Mouse (Mus musculus): ENCODE data around the gene Rnf207. TPM values are rescaled to one million over a fixed set of nuclear protein-coding genes. Genes with fewer than 3 reads are reported as not detected.

Rnf207 gene
- polyA plus RNA-seq, 1 experiment from 2014 or later, result 0.36 TPM

DNA sequence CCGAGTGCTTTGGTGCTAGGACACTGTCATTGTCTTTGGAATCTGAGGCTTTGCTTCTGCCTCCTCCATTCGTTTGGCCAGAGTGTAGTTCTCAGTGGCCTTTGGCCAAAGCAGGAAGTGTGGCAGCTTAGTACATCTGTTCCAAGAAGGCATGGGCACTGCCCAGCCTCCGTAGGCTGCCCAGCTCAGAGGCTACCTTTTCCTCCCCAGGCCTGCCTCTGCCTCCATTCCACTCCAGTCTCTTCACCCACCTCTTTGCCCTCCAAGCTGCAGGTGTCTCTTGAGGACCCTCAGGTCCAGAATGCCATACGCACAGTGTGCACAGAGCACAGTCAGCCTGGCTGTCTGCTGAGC is 54.6 kb downstream of the Rnf207 start:
- WGBS, result 42% methylated on average over 4 of the region's 4 CpGs
- Histone ChIP-seq H3K4me3 (ENCODE audit: low read depth, low read length) (no peak overlapping the region), H3K4me2 (0 out of 2 replicates have a peak overlapping the region, but pooled peaks have one; percentile 20), H3K4me1 (ENCODE audit: insufficient read depth) (peaks cover 9% of the 10 kb centered on the region; the same call in 1 of the 2 replicates), H3K27me3 (ENCODE audit: insufficient read depth, low read length) (no peaks in the 10 kb centered on the region), H3K9ac (no peak overlapping the region), H3K9me3 (ENCODE audit: low read depth, low read length) (no peaks in the 10 kb centered on the region), H3K36me3 (ENCODE audit: insufficient read depth) (0 out of 2 replicates have a peak, but pooled peaks cover 5% of the 10 kb centered on the region), H3K27ac (ENCODE audit: low read depth) (no peak overlapping the region)
- no peak; the same call in 1 of the 2 replicates for ATAC-seq (ENCODE audit: insufficient read depth)
- no peak for TF ChIP-seq CTCF (IDR thresholded peaks at IDR 0.05; ENCODE audit: low read depth)
- no peak for DNase-seq

DNA sequence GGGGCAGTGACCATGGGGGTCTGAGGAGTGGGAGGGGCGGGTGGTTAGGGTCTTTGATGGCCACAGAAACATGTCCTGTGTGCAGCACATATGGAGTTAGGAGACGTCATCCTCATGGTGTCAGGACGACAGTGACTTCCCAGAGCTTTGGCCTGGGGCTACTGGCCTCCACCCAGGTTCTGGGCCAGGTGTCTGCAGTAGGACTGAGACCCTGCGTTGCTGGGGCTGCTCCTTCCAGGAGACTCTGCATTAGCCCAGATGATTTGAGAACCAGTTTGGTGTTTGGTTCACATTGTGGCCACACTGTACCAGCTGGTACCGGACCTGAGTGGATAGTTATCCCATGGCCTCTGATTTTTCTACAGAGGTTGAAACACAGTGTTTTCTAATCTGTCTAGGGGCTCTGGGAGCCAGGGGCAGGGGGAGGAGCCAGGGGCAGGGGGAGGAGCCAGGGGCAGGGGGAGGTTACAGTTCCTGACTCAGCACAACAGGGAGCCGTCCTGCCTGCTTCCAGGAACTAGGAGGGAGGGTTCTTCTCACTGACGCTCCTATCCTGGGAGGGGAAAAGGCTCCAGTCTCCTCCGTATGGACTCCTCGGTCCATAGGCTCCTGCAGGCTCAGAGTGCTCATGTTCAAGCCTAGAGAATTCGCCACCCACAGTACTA is 55.1 kb downstream of the Rnf207 start:
- Histone ChIP-seq H3K4me3 (ENCODE audit: low read depth, low read length) (no peak overlapping the region), H3K36me3 (ENCODE audit: insufficient read depth) (0 out of 2 replicates have a peak, but pooled peaks cover 5% of the 10 kb centered on the region), H3K27me3 (ENCODE audit: insufficient read depth, low read length) (no peaks in the 10 kb centered on the region), H3K9me3 (ENCODE audit: low read depth, low read length) (no peaks in the 10 kb centered on the region), H3K4me2 (0 out of 2 replicates have a peak overlapping the region, but pooled peaks have one; percentile 20), H3K4me1 (ENCODE audit: insufficient read depth) (peaks cover 9% of the 10 kb centered on the region; the same call in 1 of the 2 replicates), H3K27ac (ENCODE audit: low read depth) (no peak overlapping the region), H3K9ac (no peak overlapping the region)
- WGBS, result 31% methylated on average over 10 of the region's 10 CpGs
- peak; percentile 73 for ATAC-seq (ENCODE audit: insufficient read depth)
- no peak for TF ChIP-seq CTCF (IDR thresholded peaks at IDR 0.05; ENCODE audit: low read depth)
- peak; percentile 71 for DNase-seq

DNA sequence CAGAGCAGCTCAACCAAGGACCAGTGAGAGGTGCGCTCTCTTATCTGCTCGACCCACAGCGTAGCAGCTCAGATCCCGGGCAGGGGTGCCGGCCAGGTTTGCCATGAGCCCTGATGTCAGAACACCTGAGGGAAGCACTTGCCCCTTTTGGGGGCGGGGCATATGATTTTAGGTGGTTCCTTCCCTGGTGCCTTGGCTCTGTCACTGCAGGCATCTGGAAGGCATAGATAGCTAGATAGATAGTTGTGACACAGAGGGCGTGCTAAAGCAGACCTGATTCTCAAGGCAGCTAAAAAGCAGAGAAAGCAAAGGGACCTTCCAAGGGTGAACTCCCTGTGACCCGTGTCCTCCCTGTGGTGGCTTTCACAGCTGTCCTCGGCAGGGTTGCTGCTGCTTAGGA is 55.7 kb downstream of the Rnf207 start:
- WGBS, result 57% methylated on average over 9 of the region's 9 CpGs
- H3K9ac ChIP-seq, result no peak overlapping the region

DNA sequence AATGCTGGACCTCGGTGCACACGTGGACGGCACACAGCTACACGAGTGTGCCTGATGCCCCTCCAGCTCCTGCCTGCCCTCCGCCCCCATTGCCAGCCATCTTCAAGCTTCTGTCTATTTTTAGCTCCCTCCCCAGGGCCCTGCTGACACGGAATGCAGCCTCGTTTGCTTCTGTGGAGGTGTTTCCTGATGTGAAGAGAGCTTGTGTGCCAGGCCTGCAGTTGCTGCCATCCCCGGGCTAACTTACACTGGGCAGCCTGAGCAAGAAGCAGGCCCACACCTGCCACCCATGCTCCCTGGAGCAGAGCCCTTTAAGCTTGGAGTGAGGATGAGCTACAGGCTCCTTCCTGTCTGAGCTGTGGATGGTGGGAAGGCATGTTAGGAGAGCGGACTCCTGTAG is 56.6 kb downstream of the Rnf207 start:
- Histone ChIP-seq H3K36me3 (ENCODE audit: insufficient read depth) (0 out of 2 replicates have a peak, but pooled peaks cover 5% of the 10 kb centered on the region), H3K9me3 (ENCODE audit: low read depth, low read length) (no peaks in the 10 kb centered on the region), H3K4me1 (ENCODE audit: insufficient read depth) (no peaks in the 10 kb centered on the region; the same call in 1 of the 2 replicates), H3K4me2 (no peak overlapping the region), H3K27me3 (ENCODE audit: insufficient read depth, low read length) (no peaks in the 10 kb centered on the region), H3K9ac (no peak overlapping the region), H3K27ac (ENCODE audit: low read depth) (peak overlapping the region; percentile 37; the same call in 1 of the 2 replicates), H3K4me3 (ENCODE audit: low read depth, low read length) (no peak overlapping the region)
- DNase-seq (no peak), ATAC-seq (ENCODE audit: insufficient read depth) (no peak)
- TF ChIP-seq CTCF (IDR thresholded peaks at IDR 0.05; ENCODE audit: low read depth), result no peak
- whole genome bisulfite sequencing, result 45% methylated on average over 9 of the region's 9 CpGs

More for the DNA sequence above, 55.7 kb downstream of the Rnf207 start:
- TF ChIP-seq CTCF (IDR thresholded peaks at IDR 0.05; ENCODE audit: low read depth), result no peak
- H3K4me3 ChIP-seq (ENCODE audit: low read depth, low read length), result no peak overlapping the region
- H3K9me3 ChIP-seq (ENCODE audit: low read depth, low read length), result no peaks in the 10 kb centered on the region
- peak overlapping the region; percentile 37 for H3K27ac ChIP-seq (ENCODE audit: low read depth)
- H3K27me3 ChIP-seq (ENCODE audit: insufficient read depth, low read length), result no peaks in the 10 kb centered on the region
- no peak for ATAC-seq (ENCODE audit: insufficient read depth)
- no peak for DNase-seq
- H3K4me1 ChIP-seq (ENCODE audit: insufficient read depth), result peaks cover 8% of the 10 kb centered on the region; the same call in 1 of the 2 replicates
- H3K4me2 ChIP-seq, result no peak overlapping the region
- 0 out of 2 replicates have a peak, but pooled peaks cover 5% of the 10 kb centered on the region for H3K36me3 ChIP-seq (ENCODE audit: insufficient read depth)

DNA sequence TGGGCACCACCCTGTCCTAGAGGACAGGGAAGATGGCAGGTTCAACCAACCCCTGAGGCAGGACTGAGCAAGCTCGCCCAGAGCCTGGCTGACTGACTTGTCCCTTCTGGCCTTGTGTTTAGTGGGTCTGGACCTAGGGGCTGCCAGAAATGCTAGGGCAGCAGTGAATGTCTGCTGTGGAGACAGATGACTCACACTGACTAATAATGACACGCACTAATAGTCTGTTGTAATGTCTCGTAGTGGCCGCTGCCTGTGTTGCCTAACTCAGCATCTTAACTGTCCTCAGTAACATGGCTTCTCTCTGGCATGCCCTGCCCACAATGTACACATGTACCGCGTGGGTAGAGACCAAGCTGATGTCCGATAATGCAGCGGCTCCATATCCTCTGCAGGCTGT is 58.3 kb downstream of the Rnf207 start:
- Histone ChIP-seq H3K27ac (ENCODE audit: low read depth) (no peak overlapping the region), H3K4me3 (ENCODE audit: low read depth, low read length) (no peak overlapping the region), H3K36me3 (ENCODE audit: insufficient read depth) (0 out of 2 replicates have a peak, but pooled peaks cover 5% of the 10 kb centered on the region), H3K27me3 (ENCODE audit: insufficient read depth, low read length) (no peaks in the 10 kb centered on the region), H3K4me2 (no peak overlapping the region), H3K9ac (no peak overlapping the region), H3K4me1 (ENCODE audit: insufficient read depth) (peaks cover 5% of the 10 kb centered on the region; the same call in 1 of the 2 replicates), H3K9me3 (ENCODE audit: low read depth, low read length) (no peaks in the 10 kb centered on the region)
- ATAC-seq (ENCODE audit: insufficient read depth) (no peak), DNase-seq (no peak)
- no peak for TF ChIP-seq CTCF (IDR thresholded peaks at IDR 0.05; ENCODE audit: low read depth)
- WGBS, result 92% methylated on average over 8 of the region's 8 CpGs

DNA sequence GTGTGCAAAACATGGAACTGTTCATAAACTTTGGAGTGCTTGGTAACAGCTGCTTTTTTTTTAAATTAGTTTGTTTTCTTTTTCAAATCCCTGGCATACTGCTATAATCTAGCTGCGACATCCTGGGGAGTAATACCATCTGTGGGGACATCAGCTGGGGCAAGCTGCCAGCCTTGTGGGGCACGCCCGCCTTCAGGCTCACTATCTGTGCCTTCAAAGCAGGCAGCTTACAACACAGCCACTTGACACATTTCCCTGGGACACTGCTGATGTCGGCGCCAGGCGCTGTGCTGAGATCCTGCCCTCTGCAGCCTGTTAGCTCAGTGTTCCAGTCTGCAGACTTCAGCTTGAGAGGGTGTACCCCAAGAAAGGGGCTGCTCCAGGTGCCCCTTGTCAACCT is 61.7 kb downstream of the Rnf207 start:
- DNase-seq (peak; percentile 74), ATAC-seq (ENCODE audit: insufficient read depth) (peak; percentile 67)
- H3K4me3 ChIP-seq (ENCODE audit: low read depth, low read length), result no peak overlapping the region
- no peak for TF ChIP-seq CTCF (IDR thresholded peaks at IDR 0.05; ENCODE audit: low read depth)
- 0 out of 2 replicates have a peak, but pooled peaks cover 5% of the 10 kb centered on the region for H3K4me1 ChIP-seq (ENCODE audit: insufficient read depth)
- H3K4me2 ChIP-seq, result no peak overlapping the region
- H3K9me3 ChIP-seq (ENCODE audit: low read depth, low read length), result no peaks in the 10 kb centered on the region
- no peak overlapping the region for H3K9ac ChIP-seq
- 0 out of 2 replicates have a peak, but pooled peaks cover 5% of the 10 kb centered on the region for H3K36me3 ChIP-seq (ENCODE audit: insufficient read depth)
- 28% methylated on average over 6 of the region's 6 CpGs for WGBS
- H3K27ac ChIP-seq (ENCODE audit: low read depth), result no peak overlapping the region
- no peaks in the 10 kb centered on the region for H3K27me3 ChIP-seq (ENCODE audit: insufficient read depth, low read length)

Other genes with a start within 250 kb of the Rnf207 start
- 13.5 and 18.5 TPM in 2 replicates for gene Plekhg5, start 246.5 kb downstream of the Rnf207 start, polyA plus RNA-seq (2014; fragmentation: Nextera tagmentation; extraction: Ambion mirVana)
- 0.75 and 0.77 TPM in 2 replicates for gene Tnfrsf25, start 203.1 kb downstream of the Rnf207 start, polyA plus RNA-seq (2014; fragmentation: Nextera tagmentation; extraction: Ambion mirVana)
- 11.5 and 11.6 TPM in 2 replicates for gene Espn, start 166.6 kb downstream of the Rnf207 start, polyA plus RNA-seq (2014; fragmentation: Nextera tagmentation; extraction: Ambion mirVana)
- gene Hes2, start 160.1 kb downstream of the Rnf207 start, polyA plus RNA-seq (2014; fragmentation: Nextera tagmentation; extraction: Ambion mirVana), result 0.18 TPM in 1 of 2 replicates, not detected in the other
- gene Acot7, start 140.9 kb downstream of the Rnf207 start, polyA plus RNA-seq (2014; fragmentation: Nextera tagmentation; extraction: Ambion mirVana), result 50.3 and 55.8 TPM in 2 replicates
- 19.5 and 20.0 TPM in 2 replicates for gene Gpr153, start 44.8 kb downstream of the Rnf207 start, polyA plus RNA-seq (2014; fragmentation: Nextera tagmentation; extraction: Ambion mirVana)
- not detected in 2 replicates for gene Hes3, start 27.3 kb downstream of the Rnf207 start, polyA plus RNA-seq (2014; fragmentation: Nextera tagmentation; extraction: Ambion mirVana)
- gene Icmt, start 21.8 kb downstream of the Rnf207 start, polyA plus RNA-seq (2014; fragmentation: Nextera tagmentation; extraction: Ambion mirVana), result 31.2 and 31.8 TPM in 2 replicates
- gene Rpl22, start 6.7 kb upstream of the Rnf207 start, polyA plus RNA-seq (2014; fragmentation: Nextera tagmentation; extraction: Ambion mirVana), result 428 and 464 TPM in 2 replicates
- gene Chd5, start 19.7 kb upstream of the Rnf207 start, polyA plus RNA-seq (2014; fragmentation: Nextera tagmentation; extraction: Ambion mirVana), result 0.03 and 0.07 TPM in 2 replicates
- gene Nphp4, start 157.7 kb upstream of the Rnf207 start, polyA plus RNA-seq (2014; fragmentation: Nextera tagmentation; extraction: Ambion mirVana), result 3.2 and 3.7 TPM in 2 replicates
- gene Kcnab2, start 158.9 kb upstream of the Rnf207 start, polyA plus RNA-seq (2014; fragmentation: Nextera tagmentation; extraction: Ambion mirVana), result 3.6 and 4.3 TPM in 2 replicates